Mouse (Mus musculus) liver, embryonic 14.5 days (tissue): ENCODE results near the gene Cdr2.

ENCODE experiments used
- CTCF ChIP-seq: IDR thresholded peaks from 2 replicates; pipeline ENCODE4 v1.5.1; 2016; ENCODE audit warnings: antibody characterized with exemption, low read depth, control low read depth
- EP300 ChIP-seq: IDR thresholded peaks from 2 replicates; pipeline ENCODE4 v1.6.1; 2016; ENCODE audit warnings: antibody characterized with exemption, low read depth

- TF ChIP-seq EP300: no peak
- TF ChIP-seq CTCF: peak; percentile 61
These were observed 38.2 kb upstream of the Cdr2 start for GRCm38 (mm10) chr7:121020277-121020676.
